ENCODE assay signal across 13 mouse cellular contexts in genomic region chr15:79697558-79698187, GRCm38 (mm10). TPM values are rescaled to one million over a fixed set of nuclear protein-coding genes. Genes with fewer than 3 reads are reported as not detected.
DNase-seq lines count a peak whose midpoint lies in the region; ATAC-seq lines count a peak whose summit lies in the region.
"Had no signal": no experiment of that assay in that cellular context is flagged by ENCODE, and none has a peak within 500 bp of the region (broad histone marks: within the 10 kb centered on the region; RNA-seq: fewer than 3 reads in every experiment).

No protein-coding gene starts in this region.

- no peak overlapping the region for H3K9ac ChIP-seq in kidney, embryonic 16.5 days (replicated peaks; ENCODE audit: low read length)
- no peak overlapping the region for H3K9ac ChIP-seq in forebrain, embryonic 14.5 days (ENCODE audit: low read length)
- H3K9ac ChIP-seq in liver, embryonic 13.5 days, result 0 out of 2 replicates have a peak overlapping the region, but pooled peaks have one; percentile 7
- H3K9ac ChIP-seq: embryonic facial prominence, embryonic 12.5 days had no signal

- 44% methylated on average over 9 of the region's 9 CpGs for WGBS in kidney, embryonic 16.5 days
- 77% methylated on average over 9 of the region's 9 CpGs for WGBS in forebrain, embryonic 14.5 days
- WGBS in liver, embryonic 13.5 days (ENCODE audit: insufficient replicate concordance), result 71% methylated on average over 9 of the region's 9 CpGs

- no peaks in the 10 kb centered on the region for H3K27me3 ChIP-seq in kidney, embryonic 16.5 days (ENCODE audit: insufficient read depth, low read length)
- H3K27me3 ChIP-seq in forebrain, embryonic 14.5 days (replicated peaks; ENCODE audit: control insufficient read depth, insufficient read depth, low read length), result no peaks in the 10 kb centered on the region
- no peaks in the 10 kb centered on the region for H3K27me3 ChIP-seq in liver, embryonic 13.5 days
- H3K27me3 ChIP-seq: embryonic facial prominence, embryonic 12.5 days had no signal

- H3K36me3 ChIP-seq in kidney, embryonic 16.5 days (ENCODE audit: insufficient read depth, low read length), result 0 out of 2 replicates have a peak, but pooled peaks cover 3% of the 10 kb centered on the region
- peaks cover 11% of the 10 kb centered on the region for H3K36me3 ChIP-seq in forebrain, embryonic 14.5 days (ENCODE audit: control insufficient read depth, insufficient read depth, low read length)
- peaks cover 39% of the 10 kb centered on the region for H3K36me3 ChIP-seq in liver, embryonic 13.5 days

- H3K4me1 ChIP-seq in kidney, embryonic 16.5 days (ENCODE audit: insufficient read depth, low read length), result peaks cover 33% of the 10 kb centered on the region
- H3K4me1 ChIP-seq in forebrain, embryonic 14.5 days (ENCODE audit: control insufficient read depth, insufficient read depth, low read length), result peaks cover 2% of the 10 kb centered on the region
- peaks cover 57% of the 10 kb centered on the region for H3K4me1 ChIP-seq in liver, embryonic 13.5 days (replicated peaks)

- ATAC-seq in kidney, embryonic 16.5 days (ENCODE audit: low FRiP score, low TSS enrichment), result peak; percentile 35; the same call in 1 of the 2 replicates
- peak; percentile 12; the same call in 1 of the 2 replicates for ATAC-seq in forebrain, embryonic 14.5 days
- no peak for ATAC-seq in liver, embryonic 13.5 days (ENCODE audit: low read depth)
- ATAC-seq: CD4-positive, CD25-positive, alpha-beta regulatory T cell, adult 4 months had no signal

- no peak overlapping the region for H3K4me3 ChIP-seq in kidney, embryonic 16.5 days (ENCODE audit: low read length)
- no peak overlapping the region for H3K4me3 ChIP-seq in forebrain, embryonic 14.5 days (ENCODE audit: low read depth, low read length)
- no peak overlapping the region for H3K4me3 ChIP-seq in liver, embryonic 13.5 days (replicated peaks)
- H3K4me3 ChIP-seq: embryonic facial prominence, embryonic 12.5 days; gastrocnemius, adult 2 months; left cerebral cortex, adult 2 months had no signal

- no peak overlapping the region for H3K27ac ChIP-seq in kidney, embryonic 16.5 days (ENCODE audit: low read length)
- peak overlapping the region; percentile 84 for H3K27ac ChIP-seq in forebrain, embryonic 14.5 days (ENCODE audit: low read depth, low read length)
- peak overlapping the region; percentile 95; the same call in 1 of the 2 replicates for H3K27ac ChIP-seq in liver, embryonic 13.5 days
- H3K27ac ChIP-seq: embryonic facial prominence, embryonic 12.5 days; gastrocnemius, adult 2 months; left cerebral cortex, adult 2 months had no signal

- DNase-seq in kidney, adult 8-10 months, result no peak
- peak; percentile 35 for DNase-seq in ES-CJ7 (ENCODE audit: low read depth, low spot score)
- no peak for DNase-seq in forebrain, embryonic 14.5 days (ENCODE audit: low spot score)
- DNase-seq in liver, embryonic 13.5 days, result no peak
- DNase-seq in B cell, adult 2 months, result no peak
- DNase-seq in left cerebral cortex, adult 11 months (ENCODE audit: low spot score), result no peak
- DNase-seq in Muller cell, postnatal 12 days (ENCODE audit: inconsistent ontology term), result no peak
- DNase-seq: gastrocnemius, adult 2 months; spleen, adult 18-20 months had no signal

- H3K4me2 ChIP-seq in kidney, embryonic 16.5 days (replicated peaks; ENCODE audit: low read depth, low read length), result no peak overlapping the region
- H3K4me2 ChIP-seq in forebrain, embryonic 14.5 days (ENCODE audit: low read length), result no peak overlapping the region
- no peak overlapping the region for H3K4me2 ChIP-seq in liver, embryonic 13.5 days
- H3K4me2 ChIP-seq: embryonic facial prominence, embryonic 12.5 days had no signal

- no peaks in the 10 kb centered on the region for H3K9me3 ChIP-seq in kidney, embryonic 16.5 days (ENCODE audit: low read length)
- no peaks in the 10 kb centered on the region for H3K9me3 ChIP-seq in forebrain, embryonic 14.5 days (replicated peaks; ENCODE audit: control insufficient read depth, low read length)
- no peaks in the 10 kb centered on the region for H3K9me3 ChIP-seq in liver, embryonic 13.5 days (replicated peaks)
- H3K9me3 ChIP-seq: embryonic facial prominence, embryonic 12.5 days had no signal

RNA-seq across cellular contexts. Expression of gene Gtpbp1, which starts 7.0 kb away (rescaled TPM):
- polyA plus RNA-seq in kidney, embryonic 16.5 days (2015; fragmentation: Nextera tagmentation; extraction: Ambion mirVana), result 32.7 and 36.6 TPM in 2 replicates
- polyA plus RNA-seq in forebrain, embryonic 14.5 days (2014; fragmentation: Nextera tagmentation; extraction: Ambion mirVana), result 36.2 and 43.5 TPM in 2 replicates
- polyA plus RNA-seq in liver, embryonic 13.5 days (2015; fragmentation: Nextera tagmentation; extraction: Ambion mirVana), result 32.6 and 36.9 TPM in 2 replicates

RNA-seq across cellular contexts. Expression of gene Josd1, which starts 10.0 kb away (rescaled TPM):
- polyA plus RNA-seq in kidney, embryonic 16.5 days (2015; fragmentation: Nextera tagmentation; extraction: Ambion mirVana), result 18.2 and 19.6 TPM in 2 replicates
- polyA plus RNA-seq in forebrain, embryonic 14.5 days (2014; fragmentation: Nextera tagmentation; extraction: Ambion mirVana), result 14.7 and 15.2 TPM in 2 replicates
- polyA plus RNA-seq in liver, embryonic 13.5 days (2015; fragmentation: Nextera tagmentation; extraction: Ambion mirVana), result 20.0 and 21.6 TPM in 2 replicates

RNA-seq across cellular contexts. Expression of gene Tomm22, which starts 27.0 kb away (rescaled TPM):
- 262 and 263 TPM in 2 replicates for polyA plus RNA-seq in kidney, embryonic 16.5 days (2015; fragmentation: Nextera tagmentation; extraction: Ambion mirVana)
- polyA plus RNA-seq in forebrain, embryonic 14.5 days (2014; fragmentation: Nextera tagmentation; extraction: Ambion mirVana), result 299 and 300 TPM in 2 replicates
- 199 and 225 TPM in 2 replicates for polyA plus RNA-seq in liver, embryonic 13.5 days (2015; fragmentation: Nextera tagmentation; extraction: Ambion mirVana)

RNA-seq across cellular contexts. Expression of gene Cby1, which starts 38.7 kb away (rescaled TPM):
- polyA plus RNA-seq in kidney, embryonic 16.5 days (2015; fragmentation: Nextera tagmentation; extraction: Ambion mirVana), result 59.5 and 59.8 TPM in 2 replicates
- 111 and 118 TPM in 2 replicates for polyA plus RNA-seq in forebrain, embryonic 14.5 days (2014; fragmentation: Nextera tagmentation; extraction: Ambion mirVana)
- polyA plus RNA-seq in liver, embryonic 13.5 days (2015; fragmentation: Nextera tagmentation; extraction: Ambion mirVana), result 18.6 and 19.3 TPM in 2 replicates

RNA-seq across cellular contexts. Expression of gene Fam227a, which starts 38.9 kb away (rescaled TPM):
- 1.1 and 1.4 TPM in 2 replicates for polyA plus RNA-seq in kidney, embryonic 16.5 days (2015; fragmentation: Nextera tagmentation; extraction: Ambion mirVana)
- 3.4 and 5.3 TPM in 2 replicates for polyA plus RNA-seq in forebrain, embryonic 14.5 days (2014; fragmentation: Nextera tagmentation; extraction: Ambion mirVana)
- polyA plus RNA-seq in liver, embryonic 13.5 days (2015; fragmentation: Nextera tagmentation; extraction: Ambion mirVana), result 0.12 and 0.39 TPM in 2 replicates
